Mouse (Mus musculus): ENCODE results near the gene Cdan1.

The Cdan1 gene

GRCm38 (mm10) chr2:120849449-120850423, at the start of gene Cdan1:
Gene Cdan1, minus strand, starts transcription at chr2:120850128.
- peak in 1 of 2 experiments; percentile 41 for DNase-seq (ENCODE audit: low spot score in 2 of 2)

GRCm38 (mm10) chr2:120896361-120896760, 46.4 kb upstream of the Cdan1 start:
- DNase-seq (ENCODE audit: low spot score in 2 of 2): no peak

- DNase-seq (ENCODE audit: low spot score in 2 of 2): no peak
Observed at GRCm38 (mm10) chr2:120887601-120888000, 37.7 kb upstream of the Cdan1 start.

- no peak for DNase-seq (ENCODE audit: low spot score in 2 of 2)
Observed at GRCm38 (mm10) chr2:120873192-120873591, 23.3 kb upstream of the Cdan1 start.

- no peak for DNase-seq (ENCODE audit: low spot score in 2 of 2)
Observed at GRCm38 (mm10) chr2:120871447-120872336, 21.8 kb upstream of the Cdan1 start.

GRCm38 (mm10) chr2:120867336-120867735, 17.4 kb upstream of the Cdan1 start:
- DNase-seq (ENCODE audit: low spot score in 2 of 2): no peak

GRCm38 (mm10) chr2:120866561-120866960, 16.6 kb upstream of the Cdan1 start:
- peak in 1 of 2 experiments; percentile 21 for DNase-seq (ENCODE audit: low spot score in 2 of 2)

- DNase-seq (ENCODE audit: low spot score in 2 of 2): no peak
Observed at GRCm38 (mm10) chr2:120863389-120863788, 13.5 kb upstream of the Cdan1 start.

GRCm38 (mm10) chr2:120860699-120861098, 10.8 kb upstream of the Cdan1 start:
- no peak for DNase-seq (ENCODE audit: low spot score in 2 of 2)

- DNase-seq (ENCODE audit: low spot score in 2 of 2): no peak
Observed at GRCm38 (mm10) chr2:120858131-120858530, 8.2 kb upstream of the Cdan1 start.

- no peak for DNase-seq (ENCODE audit: low spot score in 2 of 2)
Observed at GRCm38 (mm10) chr2:120853151-120853550, 3.2 kb upstream of the Cdan1 start.

- no peak for DNase-seq (ENCODE audit: low spot score in 2 of 2)
Observed at GRCm38 (mm10) chr2:120852626-120853025, 2.7 kb upstream of the Cdan1 start.

- peak; percentile 96 to 97 for DNase-seq (ENCODE audit: low spot score in 2 of 2)
Observed at GRCm38 (mm10) chr2:120850424-120851082, 625 bp upstream of the Cdan1 start, which contains the start of gene Ttbk2. Gene Ttbk2, minus strand, starts transcription at chr2:120850604.

GRCm38 (mm10) chr2:120845280-120845679, 4.6 kb downstream of the Cdan1 start:
- DNase-seq (ENCODE audit: low spot score in 2 of 2): no peak

- DNase-seq (ENCODE audit: low spot score in 2 of 2): no peak
Observed at GRCm38 (mm10) chr2:120843990-120844389, 5.9 kb downstream of the Cdan1 start.

GRCm38 (mm10) chr2:120841211-120841610, 8.7 kb downstream of the Cdan1 start:
- DNase-seq (ENCODE audit: low spot score in 2 of 2): no peak

- no peak for DNase-seq (ENCODE audit: low spot score in 2 of 2)
Observed at GRCm38 (mm10) chr2:120835167-120835566, 14.8 kb downstream of the Cdan1 start.

GRCm38 (mm10) chr2:120826936-120827638, 22.8 kb downstream of the Cdan1 start:
- no peak for DNase-seq (ENCODE audit: low spot score in 2 of 2)

GRCm38 (mm10) chr2:120770265-120770935, 79.5 kb downstream of the Cdan1 start:
- DNase-seq (ENCODE audit: low spot score in 2 of 2): no peak

- DNase-seq (ENCODE audit: low spot score in 2 of 2): no peak
Observed at GRCm38 (mm10) chr2:120761922-120762321, 88.0 kb downstream of the Cdan1 start.

Data from frontal cortex, postnatal 14 days (tissue).